Mouse (Mus musculus): ENCODE measurements around the gene Umod. TPM values are rescaled to one million over a fixed set of nuclear protein-coding genes. Genes with fewer than 3 reads are reported as not detected.

The Umod gene
- polyA plus RNA-seq, 1 experiment from 2014 or later, result not detected

DNA sequence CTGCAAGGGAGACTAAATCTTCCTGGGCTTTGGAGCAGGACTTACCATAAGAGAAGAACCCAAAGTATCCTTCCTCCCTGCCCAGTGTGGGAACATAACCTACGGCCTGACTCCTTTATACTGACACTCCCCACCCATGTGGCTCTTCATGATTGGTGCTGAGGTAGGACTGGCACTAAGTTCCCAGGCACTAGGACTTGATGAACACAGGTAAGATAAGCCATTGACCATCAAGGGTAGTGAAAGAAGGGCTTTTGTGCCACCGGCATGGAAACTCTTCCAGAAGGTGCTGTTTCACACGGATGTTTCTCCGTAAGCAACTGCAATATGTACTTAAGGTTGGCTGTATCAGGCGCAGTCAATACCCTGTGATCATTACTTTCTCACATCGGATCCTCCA is 19.9 kb downstream of the Umod start, which contains the start of gene Gp2:
TSS of gene Gp2 (minus strand) at position 101 of the 400 bp plus-strand sequence.
- TF ChIP-seq CTCF (IDR thresholded peaks at IDR 0.05; ENCODE audit: low read depth) (no peak), EP300 (IDR thresholded peaks at IDR 0.05; ENCODE audit: low read depth) (no peak)
- Histone ChIP-seq H3K27me3 (ENCODE audit: insufficient read depth, low read length) (no peaks in the 10 kb centered on the region), H3K4me3 (ENCODE audit: low read depth, low read length) (no peak within 1 kb of the TSS), H3K4me1 (ENCODE audit: insufficient read depth) (no peaks in the 10 kb centered on the region), H3K36me3 (replicated peaks; ENCODE audit: insufficient read depth, low read length) (no peaks in the 10 kb centered on the region), H3K27ac (ENCODE audit: low read depth) (no peak within 1 kb of the TSS), H3K4me2 (ENCODE audit: low read depth, low read length) (no peak within 1 kb of the TSS), H3K9me3 (ENCODE audit: low read length) (no peaks in the 10 kb centered on the region), H3K9ac (replicated peaks) (no peak within 1 kb of the TSS)
- 79% methylated on average over 6 of the region's 6 CpGs for WGBS (ENCODE audit: insufficient replicate concordance)
- DNase-seq (no peak), ATAC-seq (no peak)

DNA sequence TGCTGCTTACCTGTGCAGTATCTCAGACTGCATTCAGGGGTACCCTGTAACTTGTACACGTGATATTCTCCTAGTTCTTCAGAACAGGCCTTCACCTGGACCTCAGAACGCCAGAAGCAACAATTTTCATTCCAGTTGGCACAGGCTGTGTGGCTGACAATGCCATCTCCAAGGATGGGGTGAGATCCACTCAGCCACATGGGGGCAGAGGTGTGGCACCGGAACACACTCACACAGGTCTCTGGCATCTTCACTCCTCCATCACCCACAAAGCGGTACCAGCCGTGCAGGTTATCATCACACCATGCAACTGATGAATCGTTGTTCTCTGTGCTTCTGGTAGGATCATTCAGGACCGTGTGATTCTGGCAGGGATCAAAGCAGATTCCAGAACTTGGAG is 24.9 kb downstream of the Umod start:
- Histone ChIP-seq H3K4me2 (ENCODE audit: low read depth, low read length) (no peak overlapping the region), H3K27me3 (ENCODE audit: insufficient read depth, low read length) (no peaks in the 10 kb centered on the region), H3K9me3 (ENCODE audit: low read length) (no peaks in the 10 kb centered on the region), H3K36me3 (replicated peaks; ENCODE audit: insufficient read depth, low read length) (no peaks in the 10 kb centered on the region), H3K27ac (ENCODE audit: low read depth) (no peak overlapping the region), H3K4me3 (ENCODE audit: low read depth, low read length) (no peak overlapping the region), H3K4me1 (ENCODE audit: insufficient read depth) (no peaks in the 10 kb centered on the region), H3K9ac (replicated peaks) (no peak overlapping the region)
- WGBS (ENCODE audit: insufficient replicate concordance), result 77% methylated on average over 7 of the region's 7 CpGs
- ATAC-seq (no peak), DNase-seq (no peak)
- TF ChIP-seq EP300 (IDR thresholded peaks at IDR 0.05; ENCODE audit: low read depth), result no peak
- TF ChIP-seq CTCF (IDR thresholded peaks at IDR 0.05; ENCODE audit: low read depth), result no peak

DNA sequence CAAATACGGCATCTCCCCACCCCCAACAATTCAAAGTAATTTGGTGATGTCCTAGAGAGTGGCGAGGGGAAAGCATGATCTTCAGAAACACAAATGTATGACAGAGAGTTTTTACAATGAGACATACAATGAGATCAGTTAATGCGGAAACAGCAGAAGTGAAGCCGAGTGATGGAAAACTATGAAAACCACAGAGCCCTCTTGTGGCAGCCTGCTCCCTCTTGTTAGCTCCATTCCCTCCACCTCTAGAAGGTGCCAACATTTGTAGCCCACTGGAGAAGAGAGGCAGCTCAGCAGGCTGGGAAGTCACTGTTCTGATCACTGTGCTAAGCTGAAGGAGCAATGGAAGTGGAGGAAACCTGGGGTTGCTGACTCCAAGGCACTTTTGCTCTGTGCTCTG is 35.2 kb downstream of the Umod start:
- Histone ChIP-seq H3K9ac (replicated peaks) (no peak overlapping the region), H3K4me3 (ENCODE audit: low read depth, low read length) (no peak overlapping the region), H3K4me2 (ENCODE audit: low read depth, low read length) (no peak overlapping the region), H3K4me1 (ENCODE audit: insufficient read depth) (no peaks in the 10 kb centered on the region), H3K27me3 (ENCODE audit: insufficient read depth, low read length) (no peaks in the 10 kb centered on the region), H3K9me3 (ENCODE audit: low read length) (no peaks in the 10 kb centered on the region), H3K27ac (ENCODE audit: low read depth) (no peak overlapping the region), H3K36me3 (replicated peaks; ENCODE audit: insufficient read depth, low read length) (no peaks in the 10 kb centered on the region)
- WGBS (ENCODE audit: insufficient replicate concordance), result 57% methylated on average over 4 of the region's 4 CpGs
- ATAC-seq (no peak), DNase-seq (no peak)
- TF ChIP-seq EP300 (IDR thresholded peaks at IDR 0.05; ENCODE audit: low read depth), result no peak
- no peak for TF ChIP-seq CTCF (IDR thresholded peaks at IDR 0.05; ENCODE audit: low read depth)

DNA sequence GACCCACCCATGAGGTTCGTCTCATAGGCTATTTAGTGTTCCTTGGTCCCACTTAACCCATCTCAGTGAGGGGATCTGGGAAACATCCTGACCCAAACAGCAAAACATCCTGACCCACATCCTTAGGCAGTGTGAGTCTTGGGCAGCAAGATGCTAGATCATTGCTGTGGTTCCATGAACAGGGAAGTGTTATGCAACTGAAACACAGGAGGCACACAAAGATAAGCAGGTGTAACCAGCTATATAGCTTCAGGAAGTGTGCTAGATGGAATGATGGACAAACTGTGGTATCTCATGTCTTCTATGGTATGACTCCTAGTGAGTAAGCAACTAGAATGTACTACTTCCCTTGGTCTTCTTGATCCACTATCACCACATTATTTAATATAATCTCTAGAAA is 37.1 kb downstream of the Umod start:
- no peaks in the 10 kb centered on the region for H3K9me3 ChIP-seq (ENCODE audit: low read length)
- H3K27ac ChIP-seq (ENCODE audit: low read depth), result no peak overlapping the region
- H3K4me2 ChIP-seq (ENCODE audit: low read depth, low read length), result no peak overlapping the region
- ATAC-seq (no peak), DNase-seq (no peak)
- H3K4me3 ChIP-seq (ENCODE audit: low read depth, low read length), result no peak overlapping the region
- no peak for TF ChIP-seq EP300 (IDR thresholded peaks at IDR 0.05; ENCODE audit: low read depth)
- TF ChIP-seq CTCF (IDR thresholded peaks at IDR 0.05; ENCODE audit: low read depth), result no peak
- no peaks in the 10 kb centered on the region for H3K4me1 ChIP-seq (ENCODE audit: insufficient read depth)
- H3K36me3 ChIP-seq (replicated peaks; ENCODE audit: insufficient read depth, low read length), result no peaks in the 10 kb centered on the region
- 77% methylated on average over 1 of the region's 1 CpGs for WGBS (ENCODE audit: insufficient replicate concordance)
- H3K27me3 ChIP-seq (ENCODE audit: insufficient read depth, low read length), result no peaks in the 10 kb centered on the region
- H3K9ac ChIP-seq (replicated peaks), result no peak overlapping the region

DNA sequence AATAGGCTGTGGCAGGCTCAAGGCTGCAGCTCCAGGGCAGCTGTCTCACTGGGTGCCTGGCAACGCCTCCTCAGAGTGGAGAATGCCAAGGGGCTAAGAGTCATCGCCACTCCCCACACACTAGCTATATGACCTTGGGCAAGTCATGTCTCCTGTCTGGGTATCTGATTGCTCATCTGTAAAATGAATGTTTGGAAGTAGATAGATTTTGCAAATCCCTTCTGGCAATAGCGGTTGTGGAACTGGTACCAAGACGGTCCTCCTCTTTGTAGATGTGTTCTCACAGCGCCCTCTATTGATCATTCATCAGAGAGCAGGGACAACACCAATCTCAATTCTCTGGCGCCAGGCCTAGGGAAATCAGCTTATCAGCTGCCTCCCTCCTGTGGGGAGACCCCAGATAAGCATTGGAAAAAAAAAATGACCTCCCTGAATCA is 51.9 kb downstream of the Umod start:
- ATAC-seq, result no peak
- Histone ChIP-seq H3K4me1 (ENCODE audit: insufficient read depth) (no peaks in the 10 kb centered on the region), H3K4me3 (ENCODE audit: low read depth, low read length) (no peak overlapping the region), H3K4me2 (ENCODE audit: low read depth, low read length) (no peak overlapping the region), H3K9ac (replicated peaks) (no peak overlapping the region), H3K27ac (ENCODE audit: low read depth) (no peak overlapping the region), H3K9me3 (ENCODE audit: low read length) (no peaks in the 10 kb centered on the region), H3K27me3 (ENCODE audit: insufficient read depth, low read length) (no peaks in the 10 kb centered on the region), H3K36me3 (replicated peaks; ENCODE audit: insufficient read depth, low read length) (no peaks in the 10 kb centered on the region)
- 21% methylated on average over 6 of the region's 6 CpGs for WGBS (ENCODE audit: insufficient replicate concordance)
- TF ChIP-seq CTCF (IDR thresholded peaks at IDR 0.05; ENCODE audit: low read depth) (peak; percentile 60), EP300 (IDR thresholded peaks at IDR 0.05; ENCODE audit: low read depth) (no peak)
- DNase-seq, result peak; percentile 19

DNA sequence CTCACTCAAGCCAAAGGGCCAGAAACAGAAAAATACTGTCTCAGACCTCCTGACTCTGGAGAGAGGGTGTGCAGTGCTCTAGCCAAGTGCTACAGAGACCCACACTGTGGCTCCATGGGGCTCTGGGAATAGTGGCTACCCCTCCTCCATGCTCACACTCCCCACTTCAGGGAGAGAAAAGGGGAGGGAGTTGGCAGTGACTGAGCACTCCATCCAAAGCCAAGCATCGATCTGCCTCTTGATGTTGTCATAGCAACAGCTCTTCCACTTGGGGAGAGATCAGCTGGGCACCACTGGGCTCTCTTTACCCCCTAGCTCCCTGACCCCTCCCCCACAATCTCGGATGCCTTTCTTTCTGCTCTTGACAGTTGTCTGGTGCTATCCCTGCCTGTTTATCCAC is 58.4 kb downstream of the Umod start:
- Histone ChIP-seq H3K36me3 (replicated peaks; ENCODE audit: insufficient read depth, low read length) (no peaks in the 10 kb centered on the region), H3K9ac (replicated peaks) (no peak overlapping the region), H3K4me2 (ENCODE audit: low read depth, low read length) (no peak overlapping the region), H3K27ac (ENCODE audit: low read depth) (no peak overlapping the region), H3K4me3 (ENCODE audit: low read depth, low read length) (no peak overlapping the region), H3K4me1 (ENCODE audit: insufficient read depth) (no peaks in the 10 kb centered on the region), H3K9me3 (ENCODE audit: low read length) (no peaks in the 10 kb centered on the region), H3K27me3 (ENCODE audit: insufficient read depth, low read length) (no peaks in the 10 kb centered on the region)
- TF ChIP-seq EP300 (IDR thresholded peaks at IDR 0.05; ENCODE audit: low read depth), result no peak
- TF ChIP-seq CTCF (IDR thresholded peaks at IDR 0.05; ENCODE audit: low read depth), result no peak
- ATAC-seq (no peak), DNase-seq (no peak)
- 8% methylated on average over 2 of the region's 2 CpGs for WGBS (ENCODE audit: insufficient replicate concordance)

DNA sequence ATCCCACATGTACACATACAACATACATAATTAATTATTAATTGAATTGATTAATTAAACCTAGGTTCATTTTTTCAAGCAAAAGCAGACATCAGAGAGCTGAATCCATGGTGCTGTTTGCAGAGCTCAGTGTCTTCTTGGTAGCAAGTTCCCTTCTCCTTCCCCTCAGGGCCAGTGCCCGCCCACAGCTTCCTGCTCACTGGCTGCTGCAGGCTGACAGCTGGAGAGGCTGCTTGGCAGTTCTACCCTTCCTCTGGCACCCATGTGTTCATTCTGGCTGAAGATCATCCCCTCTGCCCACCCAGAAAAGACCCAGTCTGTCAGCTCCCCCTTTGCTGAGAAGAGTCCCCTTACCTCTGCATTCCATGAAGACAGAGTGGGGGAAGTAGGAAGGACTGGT is 60.6 kb downstream of the Umod start:
- Histone ChIP-seq H3K9ac (replicated peaks) (no peak overlapping the region), H3K4me2 (ENCODE audit: low read depth, low read length) (no peak overlapping the region), H3K4me3 (ENCODE audit: low read depth, low read length) (no peak overlapping the region), H3K4me1 (ENCODE audit: insufficient read depth) (no peaks in the 10 kb centered on the region), H3K27ac (ENCODE audit: low read depth) (no peak overlapping the region), H3K27me3 (ENCODE audit: insufficient read depth, low read length) (no peaks in the 10 kb centered on the region), H3K36me3 (replicated peaks; ENCODE audit: insufficient read depth, low read length) (no peaks in the 10 kb centered on the region), H3K9me3 (ENCODE audit: low read length) (no peaks in the 10 kb centered on the region)
- no peak for ATAC-seq
- TF ChIP-seq CTCF (IDR thresholded peaks at IDR 0.05; ENCODE audit: low read depth), result no peak
- TF ChIP-seq EP300 (IDR thresholded peaks at IDR 0.05; ENCODE audit: low read depth), result no peak
- WGBS (ENCODE audit: insufficient replicate concordance), result 33% methylated on average over 1 of the region's 1 CpGs
- DNase-seq, result no peak

Other genes starting within 250 kb of the Umod start
- gene Gp2, start 20.0 kb downstream of the Umod start, polyA plus RNA-seq (2015; fragmentation: Nextera tagmentation; extraction: Ambion mirVana), result 0.17 TPM in 1 of 2 replicates, not detected in the other
- 2.2 and 2.5 TPM in 2 replicates for gene Acsm5, start 40.2 kb upstream of the Umod start, polyA plus RNA-seq (2015; fragmentation: Nextera tagmentation; extraction: Ambion mirVana)
- 0.06 and 0.14 TPM in 2 replicates for gene Pdilt, start 44.2 kb upstream of the Umod start, polyA plus RNA-seq (2015; fragmentation: Nextera tagmentation; extraction: Ambion mirVana)
- gene Acsm2, start 75.1 kb upstream of the Umod start, polyA plus RNA-seq (2015; fragmentation: Nextera tagmentation; extraction: Ambion mirVana), result 0.15 TPM in 1 of 2 replicates, not detected in the other
- gene Acsm1, start 127.7 kb upstream of the Umod start, polyA plus RNA-seq (2015; fragmentation: Nextera tagmentation; extraction: Ambion mirVana), result 74.6 and 77.9 TPM in 2 replicates
- not detected in 2 replicates for gene Acsm4, start 210.7 kb upstream of the Umod start, polyA plus RNA-seq (2015; fragmentation: Nextera tagmentation; extraction: Ambion mirVana)
- gene Thumpd1, start 241.5 kb upstream of the Umod start, polyA plus RNA-seq (2015; fragmentation: Nextera tagmentation; extraction: Ambion mirVana), result 18.2 and 19.3 TPM in 2 replicates

Data from liver, postnatal 0 days (tissue).